In genomic region chr10:81431526-81432168, GRCm38 (mm10) we compare ENCODE assay signal across 8 mouse cellular contexts. TPM values are rescaled to one million over a fixed set of nuclear protein-coding genes. Genes with fewer than 3 reads are reported as not detected.
DNase-seq lines count a peak whose midpoint lies in the region; ATAC-seq lines count a peak whose summit lies in the region.

No protein-coding gene starts in this region.

- ATAC-seq in heart, embryonic 14.5 days (ENCODE audit: insufficient number of reproducible peaks, insufficient read depth, low FRiP score, low read depth) = no peak
- ATAC-seq in midbrain, embryonic 11.5 days (ENCODE audit: low FRiP score) = no peak

- H3K27me3 ChIP-seq in heart, embryonic 14.5 days (ENCODE audit: control insufficient read depth, insufficient read depth, low read length) = no peaks in the 10 kb centered on the region
- H3K27me3 ChIP-seq in midbrain, embryonic 11.5 days (ENCODE audit: control insufficient read depth, insufficient read depth, low read length) = peaks cover 37% of the 10 kb centered on the region

- H3K4me2 ChIP-seq in heart, embryonic 14.5 days (ENCODE audit: low read length) = peak overlapping the region; percentile 93
- H3K4me2 ChIP-seq in midbrain, embryonic 11.5 days = no peak overlapping the region

- H3K36me3 ChIP-seq in heart, embryonic 14.5 days (ENCODE audit: control insufficient read depth, insufficient read depth, low read length) = no peaks in the 10 kb centered on the region
- H3K36me3 ChIP-seq in midbrain, embryonic 11.5 days (ENCODE audit: control insufficient read depth, insufficient read depth, low read length) = no peaks in the 10 kb centered on the region

- H3K4me3 ChIP-seq in heart, embryonic 14.5 days (ENCODE audit: control insufficient read depth in 1 of 2, insufficient read depth in 1 of 2, low read depth in 1 of 2, low read length in 2 of 2) = peak overlapping the region; percentile 71 to 78; a peak in 3 of 4 replicates
- H3K4me3 ChIP-seq in midbrain, embryonic 11.5 days (ENCODE audit: low read depth, low read length) = peak overlapping the region; percentile 80; the same call in 1 of the 2 replicates

- WGBS in heart, embryonic 14.5 days = 19% methylated on average over 15 of the region's 15 CpGs
- WGBS in midbrain, embryonic 11.5 days = 16% methylated on average over 15 of the region's 15 CpGs

- DNase-seq in adrenal gland, adult 18-20 months (ENCODE audit: low spot score in 2 of 2) = peak; percentile 15 to 24
- DNase-seq in adrenal gland, postnatal 25 days = no peak
- peak; percentile 65 for DNase-seq in A20 (ENCODE audit: low read depth, low spot score)
- DNase-seq in cerebellum, adult 9-11 months = peak; percentile 87
- DNase-seq in kidney, postnatal 10 days = peak; percentile 86
- peak; percentile 92 for DNase-seq in midbrain, embryonic 11.5 days (ENCODE audit: low spot score, missing footprints)
- peak; percentile 78 for DNase-seq in testis, postnatal 10 days (ENCODE audit: low spot score)

- H3K9me3 ChIP-seq in heart, embryonic 14.5 days (ENCODE audit: control insufficient read depth, low read length) = no peaks in the 10 kb centered on the region
- H3K9me3 ChIP-seq in midbrain, embryonic 11.5 days (ENCODE audit: control insufficient read depth, low read length) = no peaks in the 10 kb centered on the region

- H3K4me1 ChIP-seq in heart, embryonic 14.5 days (ENCODE audit: control insufficient read depth in 2 of 2, insufficient read depth in 2 of 2, low read length in 2 of 2) = peaks cover 25 to 49% of the 10 kb centered on the region in 2 experiments
- H3K4me1 ChIP-seq in midbrain, embryonic 11.5 days (ENCODE audit: control insufficient read depth, insufficient read depth, low read length) = peaks cover 5% of the 10 kb centered on the region

- H3K9ac ChIP-seq in heart, embryonic 14.5 days (ENCODE audit: low read length) = peak overlapping the region; percentile 90
- H3K9ac ChIP-seq in midbrain, embryonic 11.5 days (ENCODE audit: low read length) = no peak overlapping the region

- peak overlapping the region in 1 of 2 experiments; percentile 98; a peak in 1 of 4 replicates for H3K27ac ChIP-seq in heart, embryonic 14.5 days (replicated peaks in 1 of 2; ENCODE audit: control insufficient read depth in 1 of 2, insufficient read depth in 1 of 2, low read depth in 2 of 2, low read length in 2 of 2)
- no peak overlapping the region for H3K27ac ChIP-seq in midbrain, embryonic 11.5 days (ENCODE audit: low read depth, low read length)

RNA-seq across cellular contexts. Expression of gene Nfic, which starts 23.8 kb away (rescaled TPM):
- 10 to 100 TPM; 69.1 to 78.7 TPM for total RNA-seq in adrenal gland, adult 18-20 months (2021)
- total RNA-seq in adrenal gland, postnatal 25 days (2021) = 100 and 129 TPM in 2 replicates
- 45.0 and 47.0 TPM in 2 replicates for polyA plus RNA-seq in heart, embryonic 14.5 days (2014; fragmentation: Nextera tagmentation; extraction: Ambion mirVana)
- 6.6 and 6.9 TPM in 2 replicates for polyA plus RNA-seq in midbrain, embryonic 11.5 days (2014; fragmentation: Nextera tagmentation; extraction: Ambion mirVana)

RNA-seq across cellular contexts. Expression of gene Smim24, which starts 38.8 kb away (rescaled TPM):
- 1 to 10 TPM; 1.1 to 1.2 TPM for total RNA-seq in adrenal gland, adult 18-20 months (2021)
- 1.4 TPM in 1 of 2 replicates, not detected in the other for total RNA-seq in adrenal gland, postnatal 25 days (2021)
- polyA plus RNA-seq in heart, embryonic 14.5 days (2014; fragmentation: Nextera tagmentation; extraction: Ambion mirVana) = 3.8 and 4.7 TPM in 2 replicates
- 2.3 and 2.7 TPM in 2 replicates for polyA plus RNA-seq in midbrain, embryonic 11.5 days (2014; fragmentation: Nextera tagmentation; extraction: Ambion mirVana)

RNA-seq across cellular contexts. Expression of gene Gm48552, which starts 42.8 kb away (rescaled TPM):
- total RNA-seq in adrenal gland, adult 18-20 months (2021) = 1 to 10 TPM; 1.4 to 2.6 TPM
- 1.5 TPM in 1 of 2 replicates, not detected in the other for total RNA-seq in adrenal gland, postnatal 25 days (2021)
- polyA plus RNA-seq in heart, embryonic 14.5 days (2014; fragmentation: Nextera tagmentation; extraction: Ambion mirVana) = 1.0 TPM in 2 replicates
- polyA plus RNA-seq in midbrain, embryonic 11.5 days (2014; fragmentation: Nextera tagmentation; extraction: Ambion mirVana) = 0.20 and 0.47 TPM in 2 replicates

RNA-seq across cellular contexts. Expression of gene Gm48551, which starts 47.4 kb away (rescaled TPM):
- total RNA-seq in adrenal gland, adult 18-20 months (2021) = 1 to 10 TPM; 1.5 to 1.9 TPM
- 1.7 TPM in 2 replicates for total RNA-seq in adrenal gland, postnatal 25 days (2021)
- polyA plus RNA-seq in heart, embryonic 14.5 days (2014; fragmentation: Nextera tagmentation; extraction: Ambion mirVana) = 1.7 and 2.0 TPM in 2 replicates
- 2.7 and 2.9 TPM in 2 replicates for polyA plus RNA-seq in midbrain, embryonic 11.5 days (2014; fragmentation: Nextera tagmentation; extraction: Ambion mirVana)

RNA-seq across cellular contexts. Expression of gene Dohh, which starts 47.4 kb away (rescaled TPM):
- total RNA-seq in adrenal gland, adult 18-20 months (2021) = 10 to 100 TPM; 49.1 to 50.5 TPM
- 48.4 and 52.7 TPM in 2 replicates for total RNA-seq in adrenal gland, postnatal 25 days (2021)
- 52.6 and 53.5 TPM in 2 replicates for polyA plus RNA-seq in heart, embryonic 14.5 days (2014; fragmentation: Nextera tagmentation; extraction: Ambion mirVana)
- 43.3 and 53.7 TPM in 2 replicates for polyA plus RNA-seq in midbrain, embryonic 11.5 days (2014; fragmentation: Nextera tagmentation; extraction: Ambion mirVana)
